Mouse (Mus musculus) G1E (cell line): ENCODE data around the gene Prdm16.

Source experiments
- CTCF ChIP-seq: IDR thresholded peaks from 2 replicates; pipeline ENCODE4 v1.5.1; 2012; ENCODE audit warnings: low read depth, low read length, inconsistent platforms, mixed read lengths
- GATA1 ChIP-seq: IDR thresholded peaks from 2 replicates; pipeline ENCODE4 v1.6.1; 2012; ENCODE audit warnings: borderline replicate concordance, low read length, inconsistent platforms, mixed read lengths

GRCm38 (mm10) chr4:154627419-154628142 lies 9.1 kb downstream of the Prdm16 start:
- no peak for TF ChIP-seq GATA1
- TF ChIP-seq CTCF = no peak
